Mouse (Mus musculus) lung, adult 2 months (tissue): ENCODE data around the gene Prdx6.

Source experiments
- CTCF ChIP-seq: fragments of 200-500 bp; IDR thresholded peaks from 2 replicates; pipeline ENCODE4 v1.5.1; 2011; ENCODE audit warnings: mild to moderate bottlenecking, low read length, control low read depth; ENCODE audit not compliant: insufficient read depth
- POLR2A ChIP-seq: fragments of 200-500 bp; IDR thresholded peaks from 2 replicates; pipeline ENCODE4 v1.6.1; 2011; ENCODE audit warnings: low read depth, mild to moderate bottlenecking, control low read depth, low read length, borderline replicate concordance; ENCODE audit errors: extremely low read depth

GRCm38 (mm10) chr1:161252365-161252764, 1.3 kb upstream of the Prdx6 start:
- no peak for TF ChIP-seq CTCF
- no peak for TF ChIP-seq POLR2A
